Mouse (Mus musculus) fibroblast of lung, adult 2 months (primary cell): Measurements from ENCODE around the gene Sec62.

Experiments
- DNase-seq: peaks from one replicate; pipeline ENCODE4 v3.0.0-alpha.2; 2011; ENCODE audit warnings: low read depth

Gene Sec62

DNA sequence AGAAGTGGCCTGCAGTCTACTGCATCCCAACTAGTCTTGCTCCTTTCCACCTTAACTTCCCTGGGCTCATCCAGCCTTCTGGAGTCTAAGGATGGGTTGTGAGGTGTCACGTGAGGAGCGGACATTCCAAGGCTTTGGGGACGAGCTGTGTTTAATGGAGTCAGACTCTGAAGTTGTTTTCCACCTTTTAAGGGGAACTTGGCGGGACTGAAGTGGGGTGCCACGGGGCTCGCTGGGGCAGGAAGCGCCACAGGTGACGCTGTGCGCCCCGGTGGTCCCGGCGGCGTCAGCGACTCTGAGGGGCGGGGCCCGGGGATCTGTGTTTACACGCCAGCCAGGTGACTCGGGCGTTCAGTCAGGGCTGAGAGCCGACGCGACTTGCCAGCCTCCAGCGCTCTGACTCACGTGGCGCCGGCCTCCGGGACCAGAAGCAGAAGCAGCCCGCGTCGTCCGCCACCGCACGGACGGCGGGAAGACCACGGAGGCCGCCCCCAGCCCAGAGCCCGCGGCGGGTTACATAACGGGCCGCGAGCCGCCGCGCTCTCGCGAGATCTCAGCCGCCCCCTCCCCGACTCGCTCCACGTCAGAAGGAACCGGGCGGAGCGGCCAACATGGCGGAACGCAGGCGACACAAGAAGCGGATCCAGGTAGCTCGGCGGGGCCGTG, at the start of gene Sec62:
Gene Sec62 (plus strand): TSS at position 139 of the 666 bp plus-strand sequence.
- peak; percentile 62 for DNase-seq

GRCm38 (mm10) chr3:30742891-30743290, 49.8 kb upstream of the Sec62 start:
- no peak for DNase-seq

DNA sequence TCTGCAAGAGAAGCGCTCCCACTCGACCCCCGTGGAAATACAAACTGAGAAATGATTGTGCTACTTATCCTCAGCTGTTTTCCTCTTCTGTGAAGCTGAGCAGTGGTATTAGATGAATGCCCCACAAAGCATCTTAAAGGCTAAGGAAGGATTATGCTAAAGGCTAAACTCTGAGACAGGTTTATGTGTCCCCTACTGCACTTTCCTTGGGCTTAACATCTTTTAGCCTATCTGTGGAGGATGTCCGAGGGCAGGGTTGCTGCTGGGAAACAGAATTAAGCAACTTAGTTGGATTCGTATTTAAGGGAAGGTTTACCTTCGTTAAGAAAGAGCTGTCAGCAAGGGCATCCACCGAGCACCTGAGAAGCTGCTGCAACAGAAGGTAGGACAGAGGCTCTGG, 46.7 kb upstream of the Sec62 start, which contains the start of gene Samd7:
Gene Samd7 (plus strand): TSS at position 288 of the 400 bp plus-strand sequence.
- no peak for DNase-seq

DNA sequence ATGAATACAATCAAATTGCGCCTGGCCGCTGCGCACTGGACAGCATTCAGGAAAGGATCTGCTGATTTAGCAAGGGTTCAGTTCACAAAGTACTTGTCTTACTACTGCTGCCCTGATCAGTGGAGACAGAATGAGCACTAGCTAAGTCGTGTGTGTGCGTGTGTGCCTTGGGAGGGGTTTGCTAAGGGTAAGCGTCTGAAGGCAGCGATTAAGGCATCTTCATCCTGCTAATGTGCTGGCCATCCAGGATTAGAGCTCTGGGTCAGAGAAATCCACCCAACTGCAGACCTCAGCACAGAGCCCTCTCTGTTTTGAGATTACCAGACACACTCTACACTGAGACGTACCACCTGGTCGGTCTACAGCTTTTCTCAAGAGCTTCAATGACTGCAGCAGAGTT, 44.4 kb upstream of the Sec62 start:
- DNase-seq: no peak

GRCm38 (mm10) chr3:30754696-30755095, 38.0 kb upstream of the Sec62 start:
- no peak for DNase-seq

DNA sequence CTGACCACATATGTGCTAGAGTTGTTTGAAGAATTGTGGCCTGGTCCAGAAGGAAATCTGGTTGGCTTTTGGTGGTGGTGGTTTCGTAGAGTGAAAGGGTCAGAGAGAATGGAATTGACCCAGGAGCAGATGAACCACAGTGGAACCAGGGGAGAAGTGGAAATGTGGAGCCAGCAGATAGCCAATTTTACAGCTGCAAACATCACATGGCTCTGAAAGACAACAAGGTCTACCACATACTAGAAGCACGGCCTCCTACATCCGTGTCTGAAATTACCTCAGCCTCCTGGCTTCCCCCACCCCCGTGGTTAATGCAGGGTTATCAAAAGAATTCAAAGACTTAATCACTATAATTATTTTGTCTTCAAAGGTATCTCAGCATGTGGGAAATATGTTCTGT, 27.8 kb upstream of the Sec62 start:
- DNase-seq: no peak

GRCm38 (mm10) chr3:30765311-30766027, 27.2 kb upstream of the Sec62 start:
- DNase-seq: no peak

DNA sequence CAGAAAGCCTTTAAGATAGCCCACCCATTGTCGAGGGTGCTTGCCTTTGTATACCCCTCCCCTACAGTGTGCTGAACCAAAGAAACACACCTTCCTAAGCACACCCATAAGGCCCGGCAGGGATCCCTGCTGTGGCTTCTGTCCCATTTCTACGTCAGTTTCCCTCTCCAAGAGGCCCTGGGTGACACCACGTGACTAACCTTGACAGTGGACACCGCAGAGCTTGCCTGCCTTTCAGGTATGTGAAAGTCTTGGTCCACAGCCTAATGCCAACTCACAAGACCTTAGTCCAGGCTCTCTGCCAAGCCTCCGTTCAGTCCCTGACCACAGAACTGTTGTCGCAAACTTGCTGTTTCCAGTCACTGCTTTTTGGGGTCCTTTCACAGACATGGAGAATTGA, 26.5 kb upstream of the Sec62 start:
- no peak for DNase-seq

- no peak for DNase-seq
These were observed 25.4 kb upstream of the Sec62 start for GRCm38 (mm10) chr3:30767271-30767670.

GRCm38 (mm10) chr3:30769755-30770515, 22.7 kb upstream of the Sec62 start:
- DNase-seq: no peak

DNA sequence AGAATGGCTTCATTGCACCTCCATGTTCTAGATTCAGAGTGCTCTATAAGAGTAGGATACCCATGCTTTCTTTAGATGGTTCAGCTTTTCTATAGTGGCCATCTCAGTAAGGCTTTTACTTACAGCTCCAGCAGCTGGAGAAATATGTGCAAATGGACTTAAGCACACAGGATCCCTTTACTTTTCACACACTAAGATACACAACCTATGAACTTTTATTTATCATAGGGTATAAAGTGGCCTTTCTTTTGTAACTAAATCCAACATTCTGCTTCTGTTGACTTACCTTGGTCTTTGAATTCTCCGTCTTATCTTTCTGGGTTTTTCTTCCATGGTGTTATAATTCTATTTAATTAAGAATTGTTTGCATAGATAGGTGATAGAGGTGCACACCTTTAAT, 21.1 kb upstream of the Sec62 start:
- DNase-seq: no peak

DNA sequence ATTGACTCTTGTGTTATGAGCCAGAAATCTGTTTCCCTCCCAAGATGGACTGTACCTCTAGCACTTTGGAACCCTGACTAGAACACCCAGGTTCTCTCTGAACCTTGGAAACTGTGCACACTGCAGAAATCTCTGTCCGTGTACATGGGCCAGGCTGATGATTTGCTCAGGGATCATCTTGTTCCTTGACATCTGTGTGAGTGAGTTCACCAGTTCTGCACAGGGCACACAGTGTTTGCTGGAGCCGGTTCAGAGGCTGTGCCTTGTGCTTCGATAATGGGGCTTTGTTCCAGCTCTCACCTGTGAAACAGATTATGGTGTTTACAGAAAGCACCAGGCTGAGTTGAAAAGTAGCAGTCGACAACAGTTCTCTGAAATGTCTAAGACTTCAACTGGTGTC, 20.0 kb upstream of the Sec62 start:
- no peak for DNase-seq

GRCm38 (mm10) chr3:30774677-30775076, 18.0 kb upstream of the Sec62 start:
- DNase-seq: no peak

DNA sequence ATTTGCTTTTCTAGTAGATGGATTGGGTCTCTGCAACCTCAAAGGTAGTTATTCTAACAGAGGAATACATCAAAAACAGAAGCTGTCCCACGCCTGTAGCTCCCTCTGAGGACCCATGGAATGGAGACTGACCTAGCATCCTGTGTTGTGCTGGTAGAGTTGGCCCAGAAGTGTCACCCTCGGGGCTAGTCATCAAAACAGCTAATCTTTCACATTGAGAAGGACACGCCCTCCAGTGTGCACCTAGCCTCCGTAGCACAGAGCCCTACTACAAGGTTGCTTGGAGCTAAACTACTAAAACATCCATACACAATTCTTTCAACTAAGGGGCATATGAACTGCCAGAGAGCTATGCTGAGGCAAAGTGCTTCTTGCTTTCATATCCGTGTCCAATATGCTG, 14.7 kb upstream of the Sec62 start:
- DNase-seq: no peak

GRCm38 (mm10) chr3:30788531-30788930, 4.1 kb upstream of the Sec62 start:
- no peak for DNase-seq

- DNase-seq: no peak
These were observed 937 bp downstream of the Sec62 start for GRCm38 (mm10) chr3:30793403-30794221.

GRCm38 (mm10) chr3:30802171-30802570, 9.5 kb downstream of the Sec62 start:
- DNase-seq: no peak

DNA sequence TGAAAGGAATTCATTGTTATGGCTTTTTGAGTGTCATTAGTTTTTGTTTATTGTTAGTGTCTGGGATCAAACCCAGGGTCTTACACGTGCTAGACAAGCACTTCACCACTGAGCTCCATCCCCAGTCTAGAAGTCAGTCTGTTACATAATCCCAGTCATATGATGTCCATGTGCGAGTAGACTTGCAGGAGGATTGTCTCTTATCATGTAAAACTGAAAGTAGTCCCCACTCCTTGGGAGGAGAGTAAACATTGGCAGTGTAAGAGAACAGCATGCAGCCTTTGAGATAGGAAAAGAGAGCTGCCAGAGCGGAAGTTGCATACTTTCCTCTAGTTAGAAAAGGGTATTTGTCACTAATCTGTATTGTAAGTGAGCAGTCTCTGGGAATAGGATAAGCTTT, 20.2 kb downstream of the Sec62 start:
- no peak for DNase-seq

DNA sequence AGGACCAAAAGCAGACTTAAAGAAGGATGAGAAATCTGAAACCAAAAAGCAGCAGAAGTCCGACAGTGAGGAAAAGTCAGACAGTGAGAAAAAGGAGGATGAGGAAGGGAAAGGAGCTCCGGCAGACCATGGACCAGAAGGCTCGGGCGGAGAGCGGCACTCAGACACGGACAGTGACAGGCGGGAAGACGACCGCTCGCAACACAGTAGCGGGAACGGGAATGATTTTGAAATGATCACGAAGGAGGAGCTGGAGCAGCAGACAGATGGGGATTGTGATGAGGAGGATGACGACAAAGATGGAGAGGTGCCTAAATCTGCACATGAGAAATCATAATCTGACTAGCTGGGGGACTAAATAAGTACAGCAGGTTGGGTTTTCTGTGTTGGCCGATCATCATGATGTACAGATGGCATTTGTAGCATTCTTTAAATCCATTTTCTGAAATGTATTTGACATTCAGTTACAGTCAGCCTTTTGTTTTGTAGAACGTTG, 26.0 kb downstream of the Sec62 start:
- no peak for DNase-seq

- DNase-seq: no peak
These were observed 29.5 kb downstream of the Sec62 start for GRCm38 (mm10) chr3:30822163-30822562.

GRCm38 (mm10) chr3:30826069-30826468, 33.4 kb downstream of the Sec62 start:
- DNase-seq: no peak
